Mouse (Mus musculus): Measurements from ENCODE around the gene Hexb. TPM values are rescaled to one million over a fixed set of nuclear protein-coding genes. Genes with fewer than 3 reads are reported as not detected.

Gene Hexb
- total and polyA plus RNA-seq, 3 experiments = 31.0 to 75.7 (median 37.9) TPM

DNA sequence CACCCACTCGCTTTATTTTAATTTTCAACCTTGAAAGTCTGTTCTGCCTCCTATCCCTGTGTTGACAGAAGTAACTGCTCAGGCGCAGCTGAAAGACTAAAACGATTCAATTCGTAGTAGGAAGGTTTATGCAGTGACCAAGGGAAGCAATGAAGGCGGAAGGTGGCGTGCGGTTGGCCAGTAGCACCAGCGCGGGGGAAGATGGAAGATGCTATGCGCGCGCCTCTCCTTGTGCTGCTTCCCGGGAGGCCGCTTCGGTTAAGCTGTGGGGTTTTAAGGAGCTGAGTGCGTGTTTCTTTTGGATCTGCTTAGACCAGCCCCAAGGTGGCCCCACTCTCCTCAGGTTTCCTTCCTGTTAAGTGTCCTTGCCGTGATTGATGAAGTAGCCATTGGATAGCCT lies 27.0 kb upstream of the Hexb start:
- Histone ChIP-seq H3K4me1 (ENCODE audit: control insufficient read depth in 1 of 2, insufficient read depth in 2 of 2) (no peaks in the 10 kb centered on the region), H3K4me3 (replicated peaks in 1 of 3; ENCODE audit: low read depth in 2 of 3, low read length in 2 of 3, poor library complexity in 1 of 3) (no peak overlapping the region), H3K27me3 (replicated peaks) (no peaks in the 10 kb centered on the region), H3K79me2 (replicated peaks; ENCODE audit: control insufficient read depth, extremely low read depth, insufficient read depth, poor library complexity, severe bottlenecking) (no peaks in the 10 kb centered on the region), H3K4me2 (ENCODE audit: insufficient read depth, low read depth, poor library complexity, severe bottlenecking) (no peak overlapping the region), H3K9me3 (replicated peaks; ENCODE audit: low read length) (peaks cover 6% of the 10 kb centered on the region), H3K27ac (ENCODE audit: insufficient read depth, low read depth) (no peak overlapping the region), H3K9ac (ENCODE audit: insufficient read depth, low read depth) (no peak overlapping the region), H3K36me3 (replicated peaks in 1 of 2; ENCODE audit: control insufficient read depth in 1 of 2, insufficient read depth in 1 of 2, low read length in 1 of 2) (peaks cover 0 to 25% of the 10 kb centered on the region in 2 experiments)
- no peak for TF ChIP-seq JUND (conservative IDR thresholded peaks at IDR 0.05; ENCODE audit: low read depth, low read length)
- TF ChIP-seq NELFE (IDR thresholded peaks at IDR 0.05; ENCODE audit: low read depth, low read length) = no peak
- in situ Hi-C loops (cut with MboI; ENCODE audit: low pct_ligation_motif_present, low pct_unique_long_range_greater_than_20kb, low sequenced_read_pairs) = no loop called here
- DNase-seq (ENCODE audit: extremely low read depth) = no peak
- dilution Hi-C loops (cut with MboI; ENCODE audit: extremely low pct_ligation_motif_present, extremely low pct_unique_long_range_greater_than_20kb, low sequenced_read_pairs) = no loop called here

DNA sequence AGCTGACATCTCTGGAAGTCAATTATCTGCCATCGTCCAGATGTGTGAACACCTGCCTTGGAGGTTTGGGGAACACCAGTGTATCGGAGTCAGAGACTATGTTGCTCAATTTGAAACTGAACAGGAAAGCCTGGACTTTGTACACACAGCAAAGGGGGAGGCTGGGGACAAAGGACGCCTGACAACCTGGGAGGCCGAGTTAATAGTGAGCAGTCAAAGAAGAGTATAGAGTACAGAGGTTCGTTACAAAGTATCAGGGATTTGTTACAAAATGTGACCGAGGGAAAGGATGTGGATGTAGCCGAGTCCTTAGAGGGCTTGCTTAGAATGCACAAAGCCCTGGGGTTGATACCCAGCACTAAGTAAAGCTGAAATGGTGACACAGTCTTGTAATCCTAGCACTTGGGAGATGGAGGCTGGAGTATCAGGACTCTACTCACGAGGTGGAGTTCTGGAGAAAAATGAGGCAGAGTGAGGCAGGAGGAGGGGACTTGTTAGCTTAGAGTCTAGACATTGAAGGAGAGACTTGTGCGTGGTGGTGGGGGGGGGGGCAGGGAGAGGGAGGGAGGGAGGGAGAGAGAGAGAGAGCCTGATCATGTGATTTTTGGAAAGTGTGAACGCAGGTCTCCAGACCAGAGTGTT lies 26.3 kb upstream of the Hexb start:
- no peak for TF ChIP-seq CHD2 (IDR thresholded peaks at IDR 0.05; ENCODE audit: low read length)
- no peak for TF ChIP-seq NELFE (IDR thresholded peaks at IDR 0.05; ENCODE audit: low read depth, low read length)
- TF ChIP-seq JUND (conservative IDR thresholded peaks at IDR 0.05; ENCODE audit: low read depth, low read length) = no peak
- TF ChIP-seq USF1 (IDR thresholded peaks at IDR 0.05; ENCODE audit: low read depth, low read length) = no peak
- no peak for TF ChIP-seq KAT2A (IDR thresholded peaks at IDR 0.05; ENCODE audit: insufficient replicate concordance, low read length)
- no peak for TF ChIP-seq IRF4 (IDR thresholded peaks at IDR 0.05; ENCODE audit: low read depth, low read length)
- TF ChIP-seq NRF1 (IDR thresholded peaks at IDR 0.05; ENCODE audit: low read depth, low read length) = no peak

DNA sequence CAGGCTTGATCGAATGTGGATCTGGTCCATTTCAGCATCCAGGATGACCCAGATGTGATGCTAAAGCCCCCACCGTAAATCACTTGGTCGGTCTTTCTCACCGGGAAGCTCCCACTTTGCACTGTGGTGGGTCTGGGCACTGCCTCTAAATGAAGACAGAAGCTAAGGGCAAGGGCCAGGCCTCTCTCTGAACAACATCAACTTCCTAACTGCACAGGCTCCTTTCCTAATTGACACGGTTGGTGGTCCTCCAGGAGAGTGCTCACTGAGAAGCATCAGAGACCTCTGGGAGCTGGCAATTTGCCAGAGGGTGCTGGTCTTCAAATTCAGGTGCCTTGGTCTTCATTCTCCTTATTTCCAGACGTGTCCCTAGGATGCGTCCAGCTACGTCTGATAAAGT lies 25.7 kb upstream of the Hexb start:
- H3K36me3 ChIP-seq (replicated peaks in 1 of 2; ENCODE audit: control insufficient read depth in 1 of 2, insufficient read depth in 1 of 2, low read length in 1 of 2) = peaks cover 0 to 25% of the 10 kb centered on the region in 2 experiments
- H3K79me2 ChIP-seq (replicated peaks; ENCODE audit: control insufficient read depth, extremely low read depth, insufficient read depth, poor library complexity, severe bottlenecking) = no peaks in the 10 kb centered on the region
- H3K27me3 ChIP-seq (replicated peaks) = no peaks in the 10 kb centered on the region
- no peak overlapping the region for H3K4me3 ChIP-seq (replicated peaks in 1 of 3; ENCODE audit: low read depth in 2 of 3, low read length in 2 of 3, poor library complexity in 1 of 3)
- H3K9me3 ChIP-seq (replicated peaks; ENCODE audit: low read length) = peaks cover 6% of the 10 kb centered on the region
- peaks cover 0 to 3% of the 10 kb centered on the region in 2 experiments; a peak in 1 of 4 replicates for H3K4me1 ChIP-seq (ENCODE audit: control insufficient read depth in 1 of 2, insufficient read depth in 2 of 2)
- TF ChIP-seq ELF1 (IDR thresholded peaks at IDR 0.05; ENCODE audit: low read depth, low read length) (no peak), IRF4 (IDR thresholded peaks at IDR 0.05; ENCODE audit: low read depth, low read length) (no peak), RAD21 (IDR thresholded peaks at IDR 0.05; ENCODE audit: low read depth, low read length) (no peak), MXI1 (IDR thresholded peaks at IDR 0.05; ENCODE audit: low read depth, low read length) (no peak), SIN3A (IDR thresholded peaks at IDR 0.05; ENCODE audit: low read length) (no peak), RCOR1 (conservative IDR thresholded peaks at IDR 0.05; ENCODE audit: low read depth, low read length) (no peak), POLR2AphosphoS2 (IDR thresholded peaks at IDR 0.05; ENCODE audit: low read depth, low read length) (no peak), MAFK (IDR thresholded peaks at IDR 0.05; ENCODE audit: insufficient replicate concordance, low read length) (no peak), MAZ (IDR thresholded peaks at IDR 0.05; ENCODE audit: low read depth, low read length) (no peak), CHD1 (IDR thresholded peaks at IDR 0.05; ENCODE audit: low read depth, low read length) (no peak), GABPA (IDR thresholded peaks at IDR 0.05; ENCODE audit: insufficient replicate concordance, low read depth, low read length) (no peak), ZKSCAN1 (IDR thresholded peaks at IDR 0.05; ENCODE audit: borderline replicate concordance, low read depth, low read length) (no peak), BHLHE40 (IDR thresholded peaks at IDR 0.05; ENCODE audit: low read depth, low read length) (no peak), CTCF (conservative IDR thresholded peaks at IDR 0.05 in 1 of 2, IDR thresholded peaks at IDR 0.05 in 1 of 2; ENCODE audit: low read depth in 2 of 2, low read length in 2 of 2) (no peak), MYC (IDR thresholded peaks at IDR 0.05; ENCODE audit: low read depth, low read length) (no peak), MAX (IDR thresholded peaks at IDR 0.05; ENCODE audit: low read length) (no peak), HCFC1 (IDR thresholded peaks at IDR 0.05; ENCODE audit: low read depth, low read length) (no peak), SMC3 (IDR thresholded peaks at IDR 0.05; ENCODE audit: low read depth, low read length) (no peak), PAX5 (IDR thresholded peaks at IDR 0.05; ENCODE audit: low read length) (no peak)
- dilution Hi-C loops (cut with MboI; ENCODE audit: extremely low pct_ligation_motif_present, extremely low pct_unique_long_range_greater_than_20kb, low sequenced_read_pairs) = no loop called here
- H3K4me2 ChIP-seq (ENCODE audit: insufficient read depth, low read depth, poor library complexity, severe bottlenecking) = no peak overlapping the region
- H3K9ac ChIP-seq (ENCODE audit: insufficient read depth, low read depth) = no peak overlapping the region
- H3K27ac ChIP-seq (ENCODE audit: insufficient read depth, low read depth) = no peak overlapping the region
- in situ Hi-C loops (cut with MboI; ENCODE audit: low pct_ligation_motif_present, low pct_unique_long_range_greater_than_20kb, low sequenced_read_pairs) = no loop called here
- no peak for DNase-seq (ENCODE audit: extremely low read depth)

More for the DNA sequence above, 26.3 kb upstream of the Hexb start:
- in situ Hi-C loops (cut with MboI; ENCODE audit: low pct_ligation_motif_present, low pct_unique_long_range_greater_than_20kb, low sequenced_read_pairs) (no loop called here), dilution Hi-C loops (cut with MboI; ENCODE audit: extremely low pct_ligation_motif_present, extremely low pct_unique_long_range_greater_than_20kb, low sequenced_read_pairs) (no loop called here)
- peaks cover 0 to 3% of the 10 kb centered on the region in 2 experiments; a peak in 1 of 4 replicates for H3K4me1 ChIP-seq (ENCODE audit: control insufficient read depth in 1 of 2, insufficient read depth in 2 of 2)
- peaks cover 0 to 25% of the 10 kb centered on the region in 2 experiments for H3K36me3 ChIP-seq (replicated peaks in 1 of 2; ENCODE audit: control insufficient read depth in 1 of 2, insufficient read depth in 1 of 2, low read length in 1 of 2)
- H3K4me3 ChIP-seq (replicated peaks in 1 of 3; ENCODE audit: low read depth in 2 of 3, low read length in 2 of 3, poor library complexity in 1 of 3) = no peak overlapping the region
- no peaks in the 10 kb centered on the region for H3K27me3 ChIP-seq (replicated peaks)
- no peak overlapping the region for H3K27ac ChIP-seq (ENCODE audit: insufficient read depth, low read depth)
- H3K9me3 ChIP-seq (replicated peaks; ENCODE audit: low read length) = peaks cover 6% of the 10 kb centered on the region
- no peak for DNase-seq (ENCODE audit: extremely low read depth)
- no peaks in the 10 kb centered on the region for H3K79me2 ChIP-seq (replicated peaks; ENCODE audit: control insufficient read depth, extremely low read depth, insufficient read depth, poor library complexity, severe bottlenecking)
- no peak overlapping the region for H3K4me2 ChIP-seq (ENCODE audit: insufficient read depth, low read depth, poor library complexity, severe bottlenecking)
- H3K9ac ChIP-seq (ENCODE audit: insufficient read depth, low read depth) = no peak overlapping the region
